Mouse (Mus musculus) kidney, postnatal 0 days (tissue): ENCODE measurements around the gene Gsx2. TPM values are rescaled to one million over a fixed set of nuclear protein-coding genes. Genes with fewer than 3 reads are reported as not detected.

ENCODE experiments used
- ATAC-seq: fragments of 200-750 bp; cut with Nextera tagmentation; replicated peaks from 2 replicates; pipeline ENCODE4 v1.8.0; 2017; ENCODE audit warnings: low read depth, moderate number of reproducible peaks, moderate TSS enrichment, moderate library complexity; ENCODE audit not compliant: low FRiP score
- DNase-seq: peaks from one replicate; pipeline ENCODE4 v3.0.0-alpha.2; 2016; ENCODE audit warnings: low spot score
- H3K27ac ChIP-seq: fragments of 300-500 bp; sonication (generic); 2 replicates; pipeline ENCODE4 v1.5.1; 2014; ENCODE audit warnings: mild to moderate bottlenecking
- H3K27me3 ChIP-seq: fragments of 300-500 bp; sonication (generic); 2 replicates; pipeline ENCODE4 v1.6.1; 2014; ENCODE audit warnings: low read length, mixed read lengths; ENCODE audit not compliant: insufficient read depth
- H3K36me3 ChIP-seq: fragments of 300-500 bp; sonication (generic); 2 replicates; pipeline ENCODE4 v1.6.1; 2014; ENCODE audit warnings: low read length, mixed read lengths; ENCODE audit not compliant: insufficient read depth
- H3K4me1 ChIP-seq: fragments of 300-500 bp; sonication (generic); replicated peaks from 2 replicates; pipeline ENCODE4 v1.6.1; 2014; ENCODE audit warnings: antibody characterized with exemption, low read length, mixed read lengths; ENCODE audit not compliant: insufficient read depth
- H3K4me2 ChIP-seq: fragments of 300-500 bp; sonication (generic); 2 replicates; pipeline ENCODE4 v1.6.1; 2014; ENCODE audit warnings: mild to moderate bottlenecking, low read length, moderate library complexity, mixed read lengths
- H3K4me3 ChIP-seq: fragments of 300-500 bp; sonication (generic); replicated peaks from 2 replicates; pipeline ENCODE4 v1.5.1; 2014; ENCODE audit warnings: low read depth, low read length
- H3K9ac ChIP-seq: fragments of 300-500 bp; sonication (generic); 2 replicates; pipeline ENCODE4 v1.6.1; 2014; ENCODE audit warnings: low read depth, low read length
- H3K9me3 ChIP-seq: fragments of 300-500 bp; sonication (generic); replicated peaks from 2 replicates; pipeline ENCODE4 v1.6.1; 2016; ENCODE audit warnings: low read length, inconsistent platforms, mixed read lengths
- CTCF ChIP-seq: IDR thresholded peaks from 2 replicates; pipeline ENCODE4 v1.5.1; 2016; ENCODE audit warnings: antibody characterized with exemption, low read depth, mild to moderate bottlenecking, moderate library complexity
- WGBS: fragments of 180-500 bp; shearing (Covaris S2); extraction: QIAGEN DNeasy Blood & Tissue Kit; methylation state at CpG from one replicate; pipeline ENCODE4 v1.1.7; 2014; 5-methylcytosine and 5-hydroxymethylcytosine counted together
- polyA plus RNA-seq: library from polyadenylated mRNA; unstranded; fragments of >200 nt; fragmentation: Nextera tagmentation; extraction: Ambion mirVana; gene quantifications from 2 replicates; pipeline ENCODE4 v1.2.1, GENCODE M21; 2015

Gene Gsx2
- polyA plus RNA-seq, 1 experiment from 2014 or later: not detected

DNA sequence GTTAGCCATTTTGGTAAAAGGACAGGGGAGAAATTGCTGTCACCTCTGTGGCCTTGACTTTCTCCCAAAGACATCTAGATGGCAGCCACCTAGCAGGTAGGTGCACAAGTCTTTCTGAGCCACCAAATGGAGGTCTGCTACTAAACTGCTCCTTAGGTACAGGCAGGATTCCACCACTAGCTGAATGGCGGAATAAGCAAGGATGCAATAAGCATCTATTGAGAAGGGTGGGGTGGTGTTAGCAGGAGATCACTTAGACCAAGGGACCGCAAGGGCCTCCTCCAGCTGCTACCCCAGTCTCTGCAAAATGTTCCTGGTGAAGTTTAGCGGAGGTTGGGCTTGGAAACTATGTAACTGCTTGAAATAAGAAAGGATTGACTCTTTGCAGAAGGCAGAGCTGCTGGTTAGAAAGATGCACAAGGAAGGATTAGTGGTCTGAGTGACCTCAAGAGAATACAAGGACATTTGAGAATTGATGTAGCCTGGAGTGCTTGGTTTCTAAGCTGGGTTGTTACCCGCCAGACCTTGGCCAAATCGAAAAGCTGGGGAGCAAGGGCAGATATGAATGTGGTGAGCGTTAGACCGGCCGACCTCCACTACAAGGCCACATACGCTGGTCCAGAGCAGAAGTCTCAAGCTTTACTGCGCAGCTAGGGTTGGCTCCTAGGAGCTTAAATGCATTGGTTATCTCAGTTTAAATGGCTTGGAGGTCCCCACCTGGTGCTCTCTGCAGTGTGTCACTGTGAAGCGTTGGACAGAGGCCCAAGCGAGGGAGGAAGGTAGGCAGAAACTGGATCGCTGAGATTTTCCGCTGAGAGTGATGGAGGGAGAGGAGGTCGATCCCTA, 641 bp upstream of the Gsx2 start:
- no peak for TF ChIP-seq CTCF
- DNase-seq (no peak), ATAC-seq (no peak)
- Histone ChIP-seq H3K4me1 (peaks cover 10% of the 10 kb centered on the region), H3K4me2 (peak overlapping the region; percentile 38; the same call in 1 of the 2 replicates), H3K27me3 (peaks cover 95% of the 10 kb centered on the region), H3K4me3 (peak overlapping the region; percentile 11; the same call in 1 of the 2 replicates), H3K9me3 (no peaks in the 10 kb centered on the region), H3K9ac (no peak overlapping the region), H3K36me3 (no peaks in the 10 kb centered on the region), H3K27ac (no peak overlapping the region)
- WGBS: 8% methylated on average over 15 of the region's 15 CpGs

DNA sequence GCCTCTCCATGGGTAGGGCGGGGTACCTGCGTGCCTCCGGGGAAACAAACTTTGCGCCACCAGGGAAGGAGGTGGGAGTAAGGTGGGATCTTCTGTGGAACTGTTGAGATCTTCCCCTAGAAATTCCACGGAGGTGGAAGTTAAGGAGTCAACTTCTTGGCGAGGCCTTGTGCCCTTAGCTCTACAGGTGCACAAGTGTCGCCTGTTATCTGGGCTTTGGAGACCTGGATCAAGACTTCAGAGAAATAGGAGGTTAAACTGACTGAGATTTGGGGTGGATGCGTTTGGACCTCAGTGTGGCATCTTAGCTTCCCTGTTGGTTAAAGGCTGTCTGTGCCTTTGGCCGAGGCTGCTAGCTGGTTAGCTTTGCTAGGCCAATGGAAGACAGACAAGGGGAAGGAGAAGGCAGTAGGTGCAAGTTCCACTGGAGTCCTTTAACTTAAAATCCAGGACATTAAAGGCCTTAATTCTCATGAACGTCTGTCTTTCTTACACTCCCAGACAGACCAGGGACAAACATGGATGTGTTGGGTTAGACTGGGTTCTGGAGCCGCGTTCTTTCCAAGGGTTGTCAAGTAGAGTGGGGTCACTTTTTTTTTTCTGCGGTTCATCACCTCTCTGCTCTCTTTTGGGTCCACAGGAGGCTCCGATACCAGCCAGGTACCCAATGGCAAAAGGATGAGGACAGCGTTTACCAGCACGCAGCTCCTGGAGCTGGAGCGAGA, 1.1 kb downstream of the Gsx2 start:
- Histone ChIP-seq H3K4me3 (0 out of 2 replicates have a peak overlapping the region, but pooled peaks have one; percentile 11), H3K9me3 (no peaks in the 10 kb centered on the region), H3K36me3 (no peaks in the 10 kb centered on the region), H3K27me3 (peaks cover 97% of the 10 kb centered on the region), H3K4me2 (0 out of 2 replicates have a peak overlapping the region, but pooled peaks have one; percentile 38), H3K4me1 (peaks cover 10% of the 10 kb centered on the region), H3K27ac (no peak overlapping the region), H3K9ac (no peak overlapping the region)
- DNase-seq (no peak), ATAC-seq (no peak)
- under 1% methylated on average over 17 of the region's 17 CpGs for WGBS
- no peak for TF ChIP-seq CTCF

DNA sequence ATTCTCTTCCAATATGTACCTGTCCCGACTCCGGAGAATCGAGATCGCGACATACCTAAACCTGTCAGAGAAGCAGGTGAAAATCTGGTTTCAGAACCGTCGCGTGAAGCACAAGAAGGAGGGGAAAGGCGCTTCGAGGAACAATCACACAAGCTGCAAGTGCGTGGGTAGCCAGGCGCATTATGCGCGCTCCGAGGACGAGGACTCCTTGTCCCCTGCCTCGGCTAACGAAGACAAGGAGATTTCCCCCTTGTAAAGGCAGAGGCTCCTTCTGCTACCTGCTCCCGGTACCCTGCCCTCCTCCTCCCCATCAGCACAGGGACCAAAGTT, 1.6 kb downstream of the Gsx2 start:
- Histone ChIP-seq H3K4me2 (no peak overlapping the region), H3K27ac (no peak overlapping the region), H3K9ac (no peak overlapping the region), H3K4me3 (no peak overlapping the region), H3K27me3 (peaks cover 98% of the 10 kb centered on the region), H3K4me1 (peaks cover 10% of the 10 kb centered on the region), H3K36me3 (no peaks in the 10 kb centered on the region), H3K9me3 (no peaks in the 10 kb centered on the region)
- DNase-seq (no peak), ATAC-seq (no peak)
- WGBS: under 1% methylated on average over 19 of the region's 19 CpGs
- no peak for TF ChIP-seq CTCF

DNA sequence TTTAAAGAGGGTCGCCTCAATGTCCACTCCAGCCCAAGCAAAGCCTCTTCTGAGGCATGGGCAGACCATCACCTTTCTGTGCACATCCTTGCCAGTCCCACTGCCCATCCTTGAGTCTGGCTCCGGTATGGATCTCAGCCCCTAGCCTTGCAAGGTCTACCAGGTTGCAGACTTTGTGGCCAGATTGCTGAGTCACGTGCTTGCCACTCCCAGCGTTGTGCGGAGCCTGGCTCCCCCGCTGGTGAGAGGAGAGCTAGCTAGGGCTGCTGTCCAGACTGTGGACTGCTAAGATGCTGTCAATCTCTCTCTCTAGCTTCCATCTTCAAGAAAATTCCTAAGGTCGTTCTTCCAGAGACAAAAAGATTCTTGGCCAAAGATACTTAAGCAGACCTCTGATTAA, 4.2 kb downstream of the Gsx2 start:
- peak; percentile 26; the same call in 1 of the 2 replicates for TF ChIP-seq CTCF
- Histone ChIP-seq H3K27ac (no peak overlapping the region), H3K36me3 (no peaks in the 10 kb centered on the region), H3K4me1 (peaks cover 10% of the 10 kb centered on the region), H3K9ac (no peak overlapping the region), H3K27me3 (peaks cover 98% of the 10 kb centered on the region), H3K4me2 (no peak overlapping the region), H3K4me3 (no peak overlapping the region), H3K9me3 (no peaks in the 10 kb centered on the region)
- ATAC-seq: no peak
- DNase-seq: no peak
- 2% methylated on average over 7 of the region's 7 CpGs for WGBS

DNA sequence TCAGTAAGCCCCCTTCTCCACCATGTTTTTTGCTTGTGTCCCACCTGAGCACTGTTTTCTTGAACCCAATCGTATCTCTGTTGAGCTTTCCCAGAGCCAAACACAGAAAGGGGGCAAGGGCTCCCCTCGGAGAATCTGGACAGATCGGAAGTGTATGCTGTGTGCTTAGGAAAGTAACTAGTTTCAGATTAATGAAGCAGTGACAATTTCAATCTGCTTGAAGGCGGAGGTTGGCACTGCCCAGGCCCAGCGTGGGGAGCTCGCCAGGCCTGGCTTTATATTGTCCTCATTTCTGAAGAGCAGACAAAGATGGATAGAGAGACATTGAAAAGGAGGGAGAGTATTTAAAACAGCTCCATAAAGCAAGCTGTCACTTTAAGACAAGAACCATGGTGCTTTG, 7.0 kb downstream of the Gsx2 start:
- DNase-seq (no peak), ATAC-seq (no peak)
- Histone ChIP-seq H3K9me3 (no peaks in the 10 kb centered on the region), H3K27me3 (peaks cover 94% of the 10 kb centered on the region), H3K4me1 (no peaks in the 10 kb centered on the region), H3K9ac (no peak overlapping the region), H3K4me2 (no peak overlapping the region), H3K36me3 (no peaks in the 10 kb centered on the region), H3K4me3 (no peak overlapping the region), H3K27ac (no peak overlapping the region)
- no peak for TF ChIP-seq CTCF
- WGBS: 13% methylated on average over 6 of the region's 6 CpGs

DNA sequence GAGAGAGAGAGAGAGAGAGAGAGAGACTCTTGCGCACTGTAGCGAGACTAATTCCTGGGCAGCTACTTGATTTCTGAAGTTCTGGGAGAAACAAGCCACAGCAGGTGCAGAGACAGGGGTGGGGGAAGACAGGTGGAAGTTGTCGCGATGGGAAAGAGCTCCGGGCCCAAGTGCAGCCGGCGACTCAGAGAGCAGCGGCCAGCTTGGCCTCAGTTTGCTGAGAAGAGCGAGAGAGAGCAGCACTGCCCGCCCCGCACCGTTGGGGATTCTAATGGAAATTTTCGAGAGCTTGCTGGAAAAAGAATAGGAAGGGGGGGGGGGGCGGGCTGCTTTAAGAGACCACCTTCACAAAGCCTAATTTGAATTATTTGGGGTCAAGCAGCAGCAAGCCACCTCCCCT, 7.7 kb downstream of the Gsx2 start:
- Histone ChIP-seq H3K4me3 (no peak overlapping the region), H3K36me3 (no peaks in the 10 kb centered on the region), H3K9me3 (no peaks in the 10 kb centered on the region), H3K27me3 (peaks cover 87% of the 10 kb centered on the region), H3K27ac (no peak overlapping the region), H3K4me2 (peak overlapping the region; percentile 13; the same call in 1 of the 2 replicates), H3K9ac (no peak overlapping the region), H3K4me1 (no peaks in the 10 kb centered on the region)
- no peak for DNase-seq
- no peak for ATAC-seq
- WGBS: under 1% methylated on average over 13 of the region's 14 CpGs
- TF ChIP-seq CTCF: no peak
